Comparison of ENCODE assay signal across 9 mouse cellular contexts in the genomic region with DNA sequence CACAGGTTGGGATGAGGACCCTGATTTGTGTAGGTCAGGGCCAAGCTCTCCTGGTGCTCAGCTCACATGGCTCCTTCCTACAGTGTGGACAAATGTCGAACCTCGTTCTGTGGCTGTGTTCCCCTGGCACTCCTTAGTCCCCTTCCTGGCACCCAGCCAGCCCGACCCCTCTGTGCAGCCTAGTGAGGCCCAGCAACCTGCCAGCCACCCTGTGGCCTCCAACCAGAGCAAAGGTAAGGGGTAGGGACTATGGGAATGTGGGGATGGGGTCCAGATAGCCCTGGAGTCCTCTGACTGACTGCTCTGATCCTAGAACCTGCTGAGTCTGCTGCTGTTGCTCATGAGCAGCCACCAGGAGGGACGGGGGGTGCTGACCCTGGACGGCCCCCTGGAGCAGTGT. TPM values are rescaled to one million over a fixed set of nuclear protein-coding genes. Genes with fewer than 3 reads are reported as not detected.
DNase-seq lines count a peak whose midpoint lies in the region; ATAC-seq lines count a peak whose summit lies in the region.
"Had no signal": no experiment of that assay in that cellular context is flagged by ENCODE, and none has a peak within 500 bp of the region (broad histone marks: within the 10 kb centered on the region; RNA-seq: fewer than 3 reads in every experiment).

No protein-coding gene starts in this region.

- WGBS in kidney, embryonic 15.5 days: 65% methylated on average over 5 of the region's 5 CpGs
- WGBS in forebrain, embryonic 14.5 days: 50% methylated on average over 5 of the region's 5 CpGs
- WGBS in midbrain, embryonic 10.5 days: 91% methylated on average over 5 of the region's 5 CpGs

- 0 out of 2 replicates have a peak overlapping the region, but pooled peaks have one; percentile 85 for H3K9ac ChIP-seq in kidney, embryonic 15.5 days
- peak overlapping the region; percentile 88 for H3K9ac ChIP-seq in forebrain, embryonic 14.5 days (ENCODE audit: low read length)

- no peaks in the 10 kb centered on the region for H3K9me3 ChIP-seq in kidney, embryonic 15.5 days (replicated peaks)
- H3K9me3 ChIP-seq in forebrain, embryonic 14.5 days (replicated peaks; ENCODE audit: control insufficient read depth, low read length): no peaks in the 10 kb centered on the region
- peaks cover 9% of the 10 kb centered on the region; the same call in 1 of the 2 replicates for H3K9me3 ChIP-seq in midbrain, embryonic 10.5 days (replicated peaks)

- H3K27me3 ChIP-seq in kidney, embryonic 15.5 days: no peaks in the 10 kb centered on the region
- H3K27me3 ChIP-seq in forebrain, embryonic 14.5 days (replicated peaks; ENCODE audit: control insufficient read depth, insufficient read depth, low read length): no peaks in the 10 kb centered on the region
- H3K27me3 ChIP-seq in midbrain, embryonic 10.5 days (ENCODE audit: low read depth, poor library complexity, severe bottlenecking): no peaks in the 10 kb centered on the region

- 0 out of 2 replicates have a peak overlapping the region, but pooled peaks have one; percentile 83 for H3K4me3 ChIP-seq in kidney, embryonic 15.5 days (replicated peaks)
- peak overlapping the region; percentile 85 for H3K4me3 ChIP-seq in forebrain, embryonic 14.5 days (ENCODE audit: low read depth, low read length)
- peak overlapping the region; percentile 29 for H3K4me3 ChIP-seq in midbrain, embryonic 10.5 days

- peaks cover 44% of the 10 kb centered on the region for H3K4me1 ChIP-seq in kidney, embryonic 15.5 days
- H3K4me1 ChIP-seq in forebrain, embryonic 14.5 days (ENCODE audit: control insufficient read depth, insufficient read depth, low read length): peaks cover 33% of the 10 kb centered on the region
- peaks cover 48% of the 10 kb centered on the region for H3K4me1 ChIP-seq in midbrain, embryonic 10.5 days

- DNase-seq in kidney, postnatal 25 days: no peak
- peak; percentile 49 to 70 for DNase-seq in cerebellum, postnatal 14 days
- DNase-seq in forebrain, embryonic 14.5 days (ENCODE audit: low spot score): peak; percentile 39
- no peak for DNase-seq in midbrain, embryonic 10.5 days (ENCODE audit: low spot score)
- DNase-seq in urinary bladder, adult 18-20 months (ENCODE audit: low spot score in 2 of 2): no peak
- no peak for DNase-seq in frontal cortex, postnatal 36 days (ENCODE audit: low spot score in 2 of 2)

- peak overlapping the region; percentile 90; the same call in 1 of the 2 replicates for H3K4me2 ChIP-seq in kidney, embryonic 15.5 days
- peak overlapping the region; percentile 89 for H3K4me2 ChIP-seq in forebrain, embryonic 14.5 days (ENCODE audit: low read length)

- H3K27ac ChIP-seq in kidney, embryonic 15.5 days: no peak overlapping the region
- H3K27ac ChIP-seq in forebrain, embryonic 14.5 days (ENCODE audit: low read depth, low read length): no peak overlapping the region
- H3K27ac ChIP-seq in midbrain, embryonic 10.5 days (replicated peaks): no peak overlapping the region

- peaks cover 51% of the 10 kb centered on the region for H3K36me3 ChIP-seq in kidney, embryonic 15.5 days
- H3K36me3 ChIP-seq in forebrain, embryonic 14.5 days (ENCODE audit: control insufficient read depth, insufficient read depth, low read length): peaks cover 51% of the 10 kb centered on the region
- peaks cover 56% of the 10 kb centered on the region for H3K36me3 ChIP-seq in midbrain, embryonic 10.5 days

- no peak for ATAC-seq in kidney, embryonic 15.5 days (replicated peaks; ENCODE audit: low FRiP score)
- ATAC-seq in forebrain, embryonic 14.5 days: no peak
- ATAC-seq in inflammation-experienced regulatory T-cells, adult 6 months: no peak

RNA-seq across cellular contexts. Expression of a gene that starts 13.0 kb away (rescaled TPM):
- polyA plus RNA-seq in kidney, embryonic 15.5 days (2015; fragmentation: Nextera tagmentation; extraction: Ambion mirVana): 181 and 191 TPM in 2 replicates
- polyA plus RNA-seq in forebrain, embryonic 14.5 days (2014; fragmentation: Nextera tagmentation; extraction: Ambion mirVana): 574 and 635 TPM in 2 replicates
- 293 and 325 TPM in 2 replicates for polyA plus RNA-seq in midbrain, embryonic 10.5 days (2016; fragmentation: Nextera tagmentation; extraction: Ambion mirVana)
- 10 to 100 TPM; 17.5 to 37.2 (median 31.3) TPM for polyA plus RNA-seq in inflammation-experienced regulatory T-cells, adult 6 months (2017; shearing (Covaris generic))

RNA-seq across cellular contexts. Expression of a gene that starts 16.4 kb away (rescaled TPM):
- polyA plus RNA-seq in kidney, embryonic 15.5 days (2015; fragmentation: Nextera tagmentation; extraction: Ambion mirVana): 0.90 and 1.0 TPM in 2 replicates
- polyA plus RNA-seq in forebrain, embryonic 14.5 days (2014; fragmentation: Nextera tagmentation; extraction: Ambion mirVana): 1.8 and 2.2 TPM in 2 replicates
- polyA plus RNA-seq in midbrain, embryonic 10.5 days (2016; fragmentation: Nextera tagmentation; extraction: Ambion mirVana): 1.1 and 1.4 TPM in 2 replicates
- polyA plus RNA-seq in inflammation-experienced regulatory T-cells, adult 6 months (2017; shearing (Covaris generic)): not detected
- polyA plus RNA-seq: liver, embryonic 16.5 days had no signal

RNA-seq across cellular contexts. Expression of a gene that starts 17.3 kb away (rescaled TPM):
- 28.2 and 32.4 TPM in 2 replicates for polyA plus RNA-seq in kidney, embryonic 15.5 days (2015; fragmentation: Nextera tagmentation; extraction: Ambion mirVana)
- 37.4 and 38.7 TPM in 2 replicates for polyA plus RNA-seq in forebrain, embryonic 14.5 days (2014; fragmentation: Nextera tagmentation; extraction: Ambion mirVana)
- 18.5 and 21.7 TPM in 2 replicates for polyA plus RNA-seq in midbrain, embryonic 10.5 days (2016; fragmentation: Nextera tagmentation; extraction: Ambion mirVana)
- 10 to 100 TPM; 17.9 to 35.2 (median 21.6) TPM for polyA plus RNA-seq in inflammation-experienced regulatory T-cells, adult 6 months (2017; shearing (Covaris generic))

RNA-seq across cellular contexts. Expression of a gene that starts 21.1 kb away (rescaled TPM):
- polyA plus RNA-seq in kidney, embryonic 15.5 days (2015; fragmentation: Nextera tagmentation; extraction: Ambion mirVana): 0.68 and 0.87 TPM in 2 replicates
- 14.5 and 25.5 TPM in 2 replicates for polyA plus RNA-seq in forebrain, embryonic 14.5 days (2014; fragmentation: Nextera tagmentation; extraction: Ambion mirVana)
- polyA plus RNA-seq in midbrain, embryonic 10.5 days (2016; fragmentation: Nextera tagmentation; extraction: Ambion mirVana): 2.1 and 5.1 TPM in 2 replicates
- not detected for polyA plus RNA-seq in inflammation-experienced regulatory T-cells, adult 6 months (2017; shearing (Covaris generic))

RNA-seq across cellular contexts. Expression of a gene that starts 32.2 kb away (rescaled TPM):
- 13.3 and 16.4 TPM in 2 replicates for polyA plus RNA-seq in kidney, embryonic 15.5 days (2015; fragmentation: Nextera tagmentation; extraction: Ambion mirVana)
- polyA plus RNA-seq in forebrain, embryonic 14.5 days (2014; fragmentation: Nextera tagmentation; extraction: Ambion mirVana): 13.3 and 17.5 TPM in 2 replicates
- 13.9 and 14.9 TPM in 2 replicates for polyA plus RNA-seq in midbrain, embryonic 10.5 days (2016; fragmentation: Nextera tagmentation; extraction: Ambion mirVana)
- under 1 TPM in 2 of 3 experiments, not detected in 1; 0.13 to 0.31 TPM for polyA plus RNA-seq in inflammation-experienced regulatory T-cells, adult 6 months (2017; shearing (Covaris generic))

Comparison
In these comparisons a context has a peak if more than half of its experiments do, and no peak if none do; other contexts are left out.
1. H3K4me3 ChIP-seq: peak in every context shown above with its lines; median percentile 85 in forebrain, embryonic 14.5 days; 83 in kidney, embryonic 15.5 days; 29 in midbrain, embryonic 10.5 days.
2. DNase-seq: peak in cerebellum, postnatal 14 days (2 of 2) and forebrain, embryonic 14.5 days (single experiment); none in kidney, postnatal 25 days (0 of 2), midbrain, embryonic 10.5 days (single experiment), urinary bladder, adult 18-20 months (0 of 2) and frontal cortex, postnatal 36 days (0 of 2).